Mouse (Mus musculus) testis, adult 2 months (tissue): Measurements from ENCODE around the gene Gm20937. TPM values are rescaled to one million over a fixed set of nuclear protein-coding genes. Genes with fewer than 3 reads are reported as not detected.
"Not testable (repeated sequence)": the region's sequence is repeated elsewhere in the genome, so short reads cannot be mapped to it uniquely, and the experiment has no call there.

ENCODE experiments used
- H3K27ac ChIP-seq: fragments of 200-500 bp; 2 replicates; pipeline ENCODE4 v1.5.1; 2012; ENCODE audit warnings: low read depth, low read length; ENCODE audit not compliant: control insufficient read depth, insufficient read depth
- H3K27me3 ChIP-seq: fragments of 200-500 bp; 2 replicates; pipeline ENCODE4 v1.6.1; 2012; ENCODE audit warnings: mild to moderate bottlenecking, low read length, moderate library complexity; ENCODE audit not compliant: control insufficient read depth, insufficient read depth
- H3K36me3 ChIP-seq: fragments of 200-500 bp; 2 replicates; pipeline ENCODE4 v1.6.1; 2012; ENCODE audit warnings: mild to moderate bottlenecking, low read length; ENCODE audit not compliant: control insufficient read depth, insufficient read depth
- H3K4me1 ChIP-seq: fragments of 200-500 bp; 2 replicates; pipeline ENCODE4 v1.6.1; 2012; ENCODE audit warnings: low read length; ENCODE audit not compliant: control insufficient read depth, insufficient read depth
- H3K4me3 ChIP-seq: fragments of 200-500 bp; 2 replicates; pipeline ENCODE4 v1.5.1; 2012; ENCODE audit warnings: low read depth, mild to moderate bottlenecking, low read length, moderate library complexity, mixed read lengths; ENCODE audit not compliant: control insufficient read depth
- polyA plus RNA-seq: library from polyadenylated mRNA; depleted of rRNA; stranded (reverse); fragments of >200 nt; gene quantifications from 2 replicates; pipeline ENCODE4 v1.2.3, GENCODE M21; 2012; rRNA removed

Gm20937 gene
- 0.46 TPM in 1 of 2 replicates, not detected in the other for polyA plus RNA-seq

- not testable (repeated sequence) for H3K4me3 ChIP-seq, H3K4me1 ChIP-seq, H3K27ac ChIP-seq, H3K36me3 ChIP-seq, H3K27me3 ChIP-seq
Measured at GRCm38 (mm10) chrY:68294798-68295197, at the start of gene Gm20937. Gene Gm20937, minus strand, starts transcription at chrY:68294898.

Other genes with a start within 250 kb of the Gm20937 start
- 0.67 and 0.94 TPM in 2 replicates for gene Gm20816, start 243.1 kb upstream of the Gm20937 start, polyA plus RNA-seq